In the genomic region with DNA sequence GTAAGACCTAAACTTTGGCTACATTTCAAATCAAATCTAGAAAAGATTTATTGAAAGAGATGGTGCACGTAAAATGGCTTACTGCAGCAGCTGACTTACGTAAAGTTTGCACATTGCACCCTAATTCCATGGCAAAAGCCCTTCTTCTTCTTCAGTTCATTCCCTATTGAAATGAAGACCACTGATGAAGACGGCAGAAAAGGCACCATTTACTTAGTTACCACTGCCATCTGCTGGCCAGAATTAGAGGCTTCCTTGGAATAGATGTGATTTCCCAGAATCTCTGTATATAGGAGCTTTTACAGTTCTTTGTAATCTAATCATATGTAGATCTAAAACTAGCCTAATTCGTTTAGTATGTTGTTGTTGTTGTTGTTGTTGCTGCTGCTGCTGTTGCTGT, we compare ENCODE assay signal across 10 mouse cellular contexts.
DNase-seq lines count a peak whose midpoint lies in the region; ATAC-seq and TF ChIP-seq lines count a peak whose summit lies in the region.
"Had no signal": no experiment of that assay in that cellular context is flagged by ENCODE, and none has a peak within 500 bp of the region (broad histone marks: within the 10 kb centered on the region; RNA-seq: fewer than 3 reads in every experiment).

No protein-coding gene starts in this region.

- no peak overlapping the region for H3K9ac ChIP-seq in lung, embryonic 14.5 days
- H3K9ac ChIP-seq: heart, embryonic 13.5 days; stomach, embryonic 15.5 days had no signal

- H3K4me1 ChIP-seq in lung, embryonic 14.5 days (ENCODE audit: insufficient read depth) = no peaks in the 10 kb centered on the region
- H3K4me1 ChIP-seq: heart, embryonic 13.5 days; stomach, embryonic 15.5 days had no signal

- no peak overlapping the region for H3K4me2 ChIP-seq in lung, embryonic 14.5 days
- H3K4me2 ChIP-seq: heart, embryonic 13.5 days; stomach, embryonic 15.5 days had no signal

- H3K36me3 ChIP-seq in lung, embryonic 14.5 days (ENCODE audit: insufficient read depth) = no peaks in the 10 kb centered on the region
- H3K36me3 ChIP-seq: heart, embryonic 13.5 days; stomach, embryonic 15.5 days had no signal

- DNase-seq in 416B (ENCODE audit: low read depth) (peak; percentile 72), ES-CJ7 (ENCODE audit: low read depth, low spot score) (peak; percentile 46)
- DNase-seq in cerebellum, adult 8-10 months = peak; percentile 28
- peak; percentile 28 to 92 for DNase-seq in frontal cortex, adult 2 months (ENCODE audit: extremely low spot score in 1 of 2, low spot score in 1 of 2)
- peak; percentile 46 to 82 for DNase-seq in kidney, postnatal 36 days
- peak; percentile 93 for DNase-seq in lung, embryonic 14.5 days
- DNase-seq in ovary, postnatal 14 days (ENCODE audit: low spot score) = peak; percentile 68

- no peaks in the 10 kb centered on the region for H3K27me3 ChIP-seq in lung, embryonic 14.5 days (ENCODE audit: insufficient read depth, low read length)
- H3K27me3 ChIP-seq: heart, embryonic 13.5 days; stomach, embryonic 15.5 days had no signal

- no peaks in the 10 kb centered on the region for H3K9me3 ChIP-seq in lung, embryonic 14.5 days (ENCODE audit: low read depth, low read length)
- H3K9me3 ChIP-seq: heart, embryonic 13.5 days; stomach, embryonic 15.5 days had no signal

- no peak overlapping the region for H3K4me3 ChIP-seq in lung, embryonic 14.5 days (ENCODE audit: low read depth, low read length)
- H3K4me3 ChIP-seq: heart, embryonic 13.5 days; stomach, embryonic 15.5 days had no signal

- ATAC-seq in lung, embryonic 14.5 days (ENCODE audit: insufficient read depth) = no peak
- no peak for ATAC-seq in inflammation-experienced regulatory T-cells, adult 6 months

- TF ChIP-seq CTCF in lung, embryonic 14.5 days (IDR thresholded peaks at IDR 0.05; ENCODE audit: low read depth) = peak; percentile 79

- WGBS in lung, embryonic 14.5 days = 4% methylated on average over 4 of the region's 4 CpGs

- H3K27ac ChIP-seq in lung, embryonic 14.5 days (ENCODE audit: low read depth) = no peak overlapping the region
- H3K27ac ChIP-seq: heart, embryonic 13.5 days; stomach, embryonic 15.5 days had no signal

Comparison
In these comparisons a context has a peak if more than half of its experiments do, and no peak if none do; other contexts are left out.
1. DNase-seq: peak in every context shown above with its lines; median percentile 93 in lung, embryonic 14.5 days; 72 in 416B; 68 in ovary, postnatal 14 days; 64 in kidney, postnatal 36 days; 60 in frontal cortex, adult 2 months; 46 in ES-CJ7; 28 in cerebellum, adult 8-10 months.